Mouse (Mus musculus) T-cell, adult 2 months (primary cell): ENCODE measurements at regions not wholly inside any gene's neighbourhood (a gene's known extent, or its start where the extent isn't known, plus 50 kb on each side); places are given as distances from the start of the nearest gene placed in this dataset.
A peak's percentile ranks its signal among the peaks of the same experiment; 100 is the strongest.

Experiments
- DNase-seq: peaks from one replicate; pipeline ENCODE4 v3.0.0; 2022; ENCODE audit warnings: low spot score

DNA sequence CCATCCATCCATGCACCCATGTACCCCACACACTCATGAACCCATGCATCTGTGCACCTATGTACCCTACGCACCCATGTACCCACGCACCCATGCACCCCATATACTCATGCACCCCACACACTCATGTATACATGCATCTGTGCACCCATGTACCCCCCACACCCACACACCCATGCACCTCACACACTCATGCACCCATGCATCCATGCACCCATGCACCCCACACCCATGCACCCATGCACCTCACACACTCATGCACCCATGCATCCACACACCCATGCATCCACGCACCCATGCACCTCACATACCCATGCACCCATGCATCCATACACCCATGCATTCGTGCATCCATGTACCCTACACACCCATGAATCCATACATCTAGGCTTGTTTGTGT, 63.6 kb downstream of the 4930564D02Rik start:
- DNase-seq, result no peak

DNA sequence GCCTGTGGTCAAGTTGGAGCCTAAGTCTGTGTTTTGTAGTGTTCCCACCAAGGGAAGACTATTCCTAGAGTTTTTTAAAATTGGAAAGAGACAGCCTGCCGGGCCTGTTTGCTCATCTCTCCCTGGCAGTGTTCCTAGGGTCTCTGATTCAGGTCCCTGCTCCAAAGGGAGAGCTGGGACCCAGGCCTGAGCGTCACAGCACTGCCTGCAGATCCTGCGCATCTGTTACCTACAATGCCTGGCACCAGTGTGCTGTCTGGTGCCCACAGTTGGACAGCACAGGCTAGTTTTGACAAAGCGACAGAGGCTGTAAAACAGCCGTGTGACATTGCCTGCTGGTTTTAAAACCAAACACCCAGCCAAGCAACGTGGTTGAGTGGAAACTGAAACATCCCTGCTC, 64.4 kb downstream of the 4930564D02Rik start:
- no peak for DNase-seq

DNA sequence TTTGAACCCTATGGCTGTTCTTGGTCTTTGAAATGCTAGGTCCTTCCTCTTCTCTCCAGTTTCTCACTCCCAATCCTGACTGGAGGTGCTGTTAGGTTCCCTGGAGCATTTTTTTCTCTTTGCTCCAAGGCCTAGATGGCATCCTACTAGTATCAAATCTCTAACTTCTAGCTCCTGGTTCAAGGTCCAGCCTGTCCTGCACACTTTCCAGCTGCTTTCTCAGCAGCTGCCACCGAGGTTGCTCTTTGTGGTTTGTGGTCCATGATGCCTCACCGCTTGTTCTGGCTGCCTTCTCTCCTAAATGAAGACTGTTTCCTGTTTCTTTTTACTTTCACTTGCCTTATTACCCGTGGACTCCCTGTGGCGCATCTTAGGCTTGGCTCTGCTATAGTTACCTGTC, 66.4 kb downstream of the 4930564D02Rik start:
- DNase-seq, result peak; percentile 60

DNA sequence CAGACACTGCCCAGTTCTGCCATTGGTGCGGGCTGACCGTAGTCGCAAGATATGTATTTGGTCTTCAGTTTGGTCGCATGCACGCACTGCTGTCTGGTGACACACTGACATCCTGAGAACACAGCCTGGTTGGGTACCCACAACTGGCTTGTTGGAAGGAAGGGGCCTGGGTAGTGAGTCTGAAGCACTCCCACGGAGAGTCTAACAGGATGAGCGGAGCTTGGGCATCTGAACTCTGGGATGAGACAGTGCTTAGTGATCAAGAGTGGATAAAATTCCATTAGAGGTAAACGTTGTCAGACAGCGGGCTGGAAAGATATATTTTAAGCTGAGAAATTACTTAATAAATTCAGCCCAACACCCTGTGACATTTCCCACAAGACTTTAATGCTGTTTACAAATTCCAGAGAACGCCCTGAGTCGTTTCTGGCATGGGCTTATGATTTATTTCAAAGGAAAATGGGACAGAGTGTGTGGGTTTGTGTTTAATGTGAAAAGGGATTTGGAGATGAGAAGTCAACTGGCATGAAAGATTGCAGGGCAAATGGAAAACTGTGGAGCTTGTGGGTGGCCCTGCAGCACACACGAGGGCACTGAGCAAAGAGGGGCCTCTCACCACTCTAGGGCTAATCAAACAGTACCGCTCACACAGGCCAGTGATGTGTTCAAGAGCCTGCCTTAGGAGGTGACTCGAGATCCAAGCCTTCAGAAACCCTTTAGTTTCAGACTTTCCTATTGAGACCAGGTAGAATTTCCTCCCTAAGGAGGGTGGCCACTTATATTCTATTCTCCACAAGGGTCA, 74.7 kb downstream of the 4930564D02Rik start:
- DNase-seq, result no peak

DNA sequence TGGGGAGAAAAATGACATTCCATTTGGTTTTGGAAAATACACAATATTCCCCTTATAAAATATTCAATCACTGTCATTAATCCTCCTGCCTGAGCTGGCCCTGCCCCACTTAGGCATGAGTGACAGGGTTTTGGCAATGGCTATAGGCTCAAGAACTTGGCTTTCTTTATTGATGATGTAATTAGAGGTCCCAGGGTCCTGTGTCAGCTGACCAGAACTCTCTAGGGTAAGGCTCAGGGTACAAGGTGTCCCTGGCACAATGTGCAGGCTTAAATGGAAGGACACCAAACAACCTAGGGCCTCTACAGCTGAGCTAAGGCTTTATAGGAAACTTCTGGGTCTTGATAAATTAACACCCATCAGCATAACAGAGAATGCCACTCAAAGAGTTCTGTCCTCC, 76.0 kb downstream of the 4930564D02Rik start:
- DNase-seq, result no peak

DNA sequence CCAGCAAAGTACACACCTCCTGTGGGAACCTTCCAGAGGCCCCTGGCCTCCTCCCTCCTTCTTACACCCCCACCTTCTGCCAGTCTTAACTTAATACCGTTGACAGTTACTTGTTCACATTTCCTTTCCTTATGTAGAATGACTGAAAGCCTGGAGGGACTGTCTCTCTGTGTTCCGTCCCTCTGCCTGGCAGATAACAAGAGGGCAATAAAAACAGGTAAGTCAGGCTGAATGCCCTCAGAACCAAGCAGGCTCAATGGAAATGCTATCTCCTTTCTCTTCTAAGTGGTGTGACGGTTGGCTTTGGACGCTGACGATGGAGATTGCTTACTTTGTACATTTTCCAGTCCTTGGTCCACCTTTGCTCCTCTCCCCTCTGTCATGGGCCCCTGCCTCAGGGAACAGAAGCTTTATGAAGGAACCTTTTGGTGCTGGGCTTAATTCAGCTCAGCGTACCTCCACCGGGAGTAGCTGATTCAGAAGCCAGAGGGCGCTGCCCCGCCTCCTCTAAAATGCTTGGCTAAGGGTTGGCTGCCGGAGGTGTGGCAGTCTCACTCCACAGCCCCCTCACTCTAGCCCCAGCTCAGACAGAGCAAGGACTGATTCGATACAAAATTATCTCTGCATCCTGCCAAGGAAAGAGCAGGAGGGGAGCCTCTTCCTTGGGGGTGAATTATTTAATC, 85.0 kb downstream of the 4930564D02Rik start:
- no peak for DNase-seq

DNA sequence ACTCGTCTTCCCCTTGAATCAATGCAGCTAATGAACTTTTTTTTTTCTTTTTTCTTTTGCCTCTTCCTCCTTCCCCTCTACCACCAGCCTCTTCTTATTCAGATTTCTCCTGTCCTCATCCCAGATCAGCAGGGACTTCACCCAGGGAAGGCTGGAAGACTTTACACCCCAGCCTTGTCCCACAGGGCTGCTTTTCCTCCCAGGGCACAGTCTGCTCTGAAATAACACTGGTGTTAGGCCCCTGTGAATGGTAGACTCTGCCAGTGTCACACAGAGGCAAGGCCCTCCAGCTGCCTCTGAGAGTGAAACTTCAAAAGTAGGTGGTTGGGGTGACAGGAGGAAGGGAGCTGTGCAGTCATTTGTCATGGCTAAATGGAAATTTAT, 85.5 kb downstream of the 4930564D02Rik start:
- no peak for DNase-seq

DNA sequence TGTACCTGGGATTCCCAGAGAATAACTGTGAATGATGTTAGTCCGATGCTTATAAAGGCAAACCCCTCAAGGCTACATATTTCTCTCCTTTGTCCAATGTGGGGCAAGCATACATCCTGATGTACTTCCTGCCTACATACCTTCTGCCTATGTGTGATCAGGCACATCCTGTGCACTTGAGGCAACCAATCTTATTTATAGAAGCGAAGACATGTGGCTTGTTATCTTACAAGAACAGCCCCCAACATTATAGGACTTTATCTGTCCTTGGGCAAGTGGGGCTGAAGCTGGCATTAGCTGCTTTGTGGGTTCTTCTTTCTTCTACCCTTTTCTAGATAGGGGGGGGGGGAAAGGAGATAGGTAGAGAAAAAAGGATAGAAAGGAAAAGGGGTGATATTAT, 91.7 kb downstream of the 4930564D02Rik start:
- no peak for DNase-seq

DNA sequence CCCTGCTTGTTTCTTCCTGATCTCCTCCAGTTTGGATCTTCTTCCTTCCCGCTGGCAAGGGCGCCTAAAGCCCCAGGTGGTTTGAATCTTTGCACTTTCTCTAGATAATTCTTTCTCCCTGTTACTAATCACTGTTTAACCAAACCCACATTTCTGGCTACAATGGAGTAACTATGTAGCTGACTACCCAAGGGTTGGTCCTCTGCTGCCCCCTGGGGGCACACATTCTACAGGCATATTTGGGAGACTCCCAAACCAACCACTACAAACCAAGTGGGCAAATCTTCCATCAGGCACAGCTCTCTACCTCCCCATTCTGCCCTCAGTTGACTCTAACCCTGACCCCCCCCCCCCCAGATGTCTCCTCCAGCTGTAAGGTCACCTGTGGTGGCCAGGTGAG, 98.7 kb downstream of the 4930564D02Rik start:
- DNase-seq, result peak; percentile 43

DNA sequence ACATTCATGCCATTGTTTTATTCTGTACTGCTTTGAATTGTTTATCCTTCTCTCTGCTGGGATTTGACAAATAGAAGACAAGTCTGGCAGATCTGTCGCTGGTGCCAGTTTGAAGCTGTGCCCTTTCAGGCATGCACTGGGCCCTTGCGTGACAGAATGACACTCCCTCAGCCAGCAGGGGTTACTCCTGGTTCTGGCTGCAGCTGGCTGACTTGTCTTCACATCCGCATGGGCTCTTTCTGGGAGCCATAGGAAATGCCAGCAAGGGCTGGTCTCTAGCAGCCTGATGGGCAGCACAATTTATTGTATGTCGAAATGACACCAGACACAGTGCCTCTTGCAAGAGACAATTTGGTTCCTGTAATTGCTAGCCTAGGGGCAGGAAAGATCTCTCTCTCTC, 102.5 kb downstream of the 4930564D02Rik start:
- no peak for DNase-seq

DNA sequence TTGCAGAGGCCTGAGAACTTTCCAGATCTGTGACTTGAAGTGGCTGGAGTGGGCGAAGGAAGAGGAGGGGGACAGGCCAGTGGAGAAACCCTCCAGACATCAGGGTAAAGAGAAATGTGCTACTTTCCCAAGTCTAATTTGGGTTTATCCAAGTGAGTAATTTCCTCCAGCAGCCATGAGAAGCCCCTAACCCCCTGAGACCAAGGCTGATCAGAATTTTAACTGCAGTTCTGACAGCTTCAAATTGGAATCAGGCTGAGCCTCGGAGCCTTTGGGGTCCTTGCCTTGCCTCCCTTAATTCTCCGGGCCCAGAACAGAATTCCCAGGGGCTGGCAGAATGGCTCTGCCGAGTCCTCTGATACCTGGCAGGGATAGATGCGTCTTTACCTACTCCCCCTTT, 104.9 kb downstream of the 4930564D02Rik start:
- no peak for DNase-seq

DNA sequence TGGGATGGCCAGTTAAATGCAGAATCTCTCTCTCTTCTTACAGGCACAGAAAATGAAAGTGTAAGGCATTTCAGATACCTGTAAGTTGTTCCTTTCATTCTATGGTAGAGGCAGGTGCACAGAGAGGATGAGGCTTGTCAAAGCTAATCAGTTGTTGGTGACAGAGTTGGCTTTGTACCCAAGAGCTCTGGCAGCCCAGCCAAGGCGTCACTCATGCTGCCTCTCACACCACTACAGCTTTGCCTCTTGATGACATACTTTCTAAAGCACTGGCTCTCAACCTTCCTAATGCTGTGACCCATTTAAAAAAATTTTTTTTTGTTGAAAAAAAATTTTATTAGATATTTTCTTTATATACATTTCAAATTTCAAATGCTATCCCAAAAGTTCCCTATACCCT, 105.4 kb downstream of the 4930564D02Rik start:
- DNase-seq, result no peak

DNA sequence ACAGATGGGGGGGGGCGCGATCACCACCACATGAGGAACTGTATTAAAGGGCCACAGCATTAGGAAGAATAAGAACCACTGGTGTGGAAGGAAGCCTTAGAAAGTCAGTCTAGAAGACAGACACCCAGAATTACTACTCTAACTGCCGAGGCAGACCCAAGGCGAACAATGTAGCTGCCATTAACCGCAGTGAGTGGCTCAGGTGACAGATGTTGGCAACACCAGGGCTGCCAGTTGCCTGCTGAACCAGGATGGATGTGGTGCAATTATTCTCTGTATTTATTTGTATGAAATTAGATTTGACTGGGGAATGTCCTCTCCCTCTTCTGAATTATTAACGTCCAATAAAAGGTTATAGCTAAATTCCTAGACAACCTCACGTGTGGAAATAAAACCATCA, 124.7 kb downstream of the 4930564D02Rik start:
- DNase-seq, result no peak

DNA sequence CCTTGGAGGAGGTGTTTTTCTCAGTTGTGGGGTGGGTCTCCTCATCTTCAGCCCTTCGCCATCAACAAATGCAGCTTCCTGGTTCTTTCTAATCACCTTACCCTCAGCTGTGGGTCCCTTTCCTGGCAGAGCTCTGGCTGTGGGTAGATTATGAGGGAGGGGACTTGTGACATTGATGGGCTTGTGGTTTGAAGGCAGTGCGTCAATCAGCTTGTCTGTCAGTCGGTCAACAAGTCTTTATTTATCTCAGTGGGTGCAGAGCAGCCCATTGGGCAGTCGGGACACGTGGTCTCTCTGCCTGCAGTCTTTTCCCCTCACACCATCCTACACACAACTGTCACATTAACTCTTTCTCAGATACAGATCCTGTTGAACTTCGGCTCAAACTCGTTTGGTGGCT, 125.2 kb downstream of the 4930564D02Rik start:
- DNase-seq, result no peak

DNA sequence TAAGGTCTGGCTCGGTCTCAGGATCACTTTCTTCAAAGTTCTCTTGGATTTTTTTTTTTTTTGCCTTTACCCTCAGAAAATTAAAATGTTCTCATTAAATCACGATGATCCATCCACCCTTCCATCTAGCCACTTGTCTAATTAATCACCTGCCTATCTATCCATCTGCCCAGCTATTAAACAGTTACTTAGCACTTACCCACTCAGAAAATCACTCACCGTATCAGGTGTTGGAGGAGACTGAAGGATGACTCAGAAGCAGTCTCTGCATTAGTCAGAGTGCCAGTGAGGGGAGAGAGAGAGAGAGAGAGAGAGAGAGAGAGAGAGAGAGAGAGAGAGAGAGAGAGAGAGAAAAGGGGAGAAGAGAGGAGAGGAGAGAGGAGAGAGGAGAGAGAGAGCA, 134.1 kb downstream of the 4930564D02Rik start:
- DNase-seq, result no peak

DNA sequence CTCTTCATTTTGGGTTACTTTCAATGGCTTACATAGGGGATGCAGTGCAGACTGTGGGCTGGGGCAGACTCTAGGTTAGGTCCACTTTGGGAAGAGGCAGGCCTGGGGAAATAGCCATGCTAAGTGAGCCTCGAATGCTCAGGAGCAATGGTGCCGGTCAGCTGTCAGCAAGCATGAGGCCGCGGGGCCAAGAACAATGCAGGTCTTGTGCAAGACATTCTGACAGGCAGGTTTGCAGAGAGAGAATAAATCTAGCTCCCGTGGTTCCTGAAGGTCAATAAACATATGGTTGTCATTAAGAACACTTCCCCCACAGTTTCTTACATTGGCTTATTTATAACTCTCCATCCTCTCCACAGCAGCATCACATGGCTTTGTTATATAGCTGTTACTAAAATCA, 142.5 kb downstream of the 4930564D02Rik start:
- no peak for DNase-seq

DNA sequence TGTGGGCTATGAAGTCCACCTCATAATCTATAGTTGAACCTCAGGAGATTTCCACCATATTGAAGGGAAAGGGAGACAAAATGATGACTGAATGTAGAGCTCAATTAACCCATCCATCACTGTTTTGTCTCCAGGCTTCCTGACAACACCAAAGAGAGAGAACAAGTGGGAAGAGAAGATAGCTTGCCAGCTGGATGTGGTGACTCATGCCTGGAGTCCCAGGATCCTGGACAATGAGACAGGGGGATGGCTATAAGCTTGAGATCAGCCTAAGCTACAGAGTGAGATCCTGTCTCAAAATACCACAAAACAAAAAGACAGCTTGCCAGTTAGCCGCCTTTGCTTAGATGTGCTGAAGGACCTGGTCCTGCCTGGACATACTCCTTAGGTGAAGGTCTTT, 144.4 kb downstream of the 4930564D02Rik start:
- no peak for DNase-seq

DNA sequence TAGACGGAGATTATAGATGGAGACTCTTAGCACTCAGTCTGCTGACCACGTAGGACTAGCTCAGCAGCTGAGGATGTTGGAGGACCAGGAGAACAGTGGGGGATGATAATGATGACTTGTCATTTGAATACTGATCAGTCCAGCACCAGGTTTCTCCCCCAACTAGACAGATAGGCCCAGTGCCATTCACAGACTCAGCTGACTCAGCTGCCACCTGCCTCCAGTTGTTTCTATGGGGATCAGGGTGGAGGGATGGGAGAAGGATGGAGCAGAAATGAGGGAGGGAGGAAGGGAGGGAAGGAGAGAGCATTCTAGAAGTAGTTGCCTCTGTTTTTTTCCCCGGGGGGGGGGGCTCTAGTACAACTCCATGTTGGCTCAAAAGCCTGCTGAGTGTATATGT, 145.1 kb downstream of the 4930564D02Rik start:
- no peak for DNase-seq

DNA sequence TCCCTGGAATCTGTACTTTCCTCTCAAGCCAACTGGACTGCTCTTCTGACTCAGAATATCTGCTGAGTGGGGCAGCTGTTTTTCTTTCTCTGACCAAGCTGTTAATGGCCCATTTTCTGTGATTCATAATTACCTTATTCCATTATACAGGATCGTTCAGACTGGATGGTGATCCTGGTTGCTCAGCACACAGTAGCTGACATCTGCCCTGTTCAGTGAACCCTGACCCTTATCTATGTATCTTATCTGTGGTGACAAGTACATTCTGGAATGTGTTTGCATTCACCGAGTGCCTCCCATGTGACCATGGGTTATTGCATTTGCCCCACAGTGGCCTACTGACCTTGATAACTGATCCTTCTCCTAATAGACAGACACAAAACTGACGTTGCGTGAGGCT, 148.2 kb downstream of the 4930564D02Rik start:
- no peak for DNase-seq

DNA sequence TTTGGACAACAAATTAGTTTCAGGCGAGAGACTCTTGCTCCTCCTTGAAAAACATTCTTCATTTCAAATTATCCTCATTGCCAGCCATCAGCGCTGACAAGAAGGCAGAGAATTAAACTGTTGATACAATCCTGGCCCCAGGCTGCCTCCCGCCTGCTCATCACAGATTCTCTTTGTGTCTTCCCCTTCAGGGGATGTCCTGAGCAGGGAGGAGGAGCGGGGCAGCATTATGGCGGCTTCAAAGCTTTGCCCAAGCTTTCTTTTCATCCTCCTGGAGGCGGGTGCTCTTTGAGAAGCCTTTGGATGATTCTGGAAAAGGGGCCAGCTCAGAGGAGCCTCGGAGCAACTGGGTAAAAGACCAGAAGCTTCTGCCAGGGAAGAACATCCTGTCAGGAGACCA, 149.1 kb downstream of the 4930564D02Rik start:
- no peak for DNase-seq

DNA sequence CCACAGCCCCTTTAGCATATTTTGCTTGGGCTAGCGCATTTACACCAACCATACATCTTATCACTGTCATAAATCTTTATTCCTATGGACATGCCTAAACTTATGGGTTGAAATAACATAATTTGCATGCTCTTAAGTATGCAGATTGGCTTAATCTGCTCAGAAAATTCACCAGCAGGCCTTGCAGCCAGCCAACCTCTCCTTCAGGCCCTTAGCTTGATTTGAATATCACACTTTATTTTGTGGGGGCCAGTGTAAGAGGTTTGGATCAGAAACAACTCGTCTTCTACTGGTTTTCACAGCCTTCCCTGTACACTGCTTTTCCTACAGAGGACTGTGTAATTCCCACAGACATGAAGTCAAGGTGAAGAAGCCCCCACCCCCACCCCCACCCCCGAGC, 153.0 kb downstream of the 4930564D02Rik start:
- DNase-seq, result no peak

DNA sequence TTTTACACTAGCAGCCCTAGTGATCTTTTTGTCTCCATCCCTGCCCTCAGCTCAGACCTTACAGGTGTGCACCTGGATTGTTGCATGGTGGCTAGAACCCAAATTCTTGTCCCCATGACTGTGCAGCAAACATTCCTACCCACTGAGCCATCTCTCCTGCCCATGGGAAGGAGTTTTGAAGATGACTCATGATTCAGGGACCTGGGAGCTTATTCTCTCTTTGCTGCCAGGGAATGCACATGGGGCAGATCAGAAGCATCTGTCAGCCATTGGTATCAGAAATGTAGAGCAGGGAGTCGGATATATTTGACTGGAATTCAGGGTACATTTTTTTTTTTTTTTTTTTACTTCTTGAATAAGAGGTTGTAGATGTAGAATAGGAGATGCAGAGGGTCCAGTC, 154.0 kb downstream of the 4930564D02Rik start:
- DNase-seq, result no peak

DNA sequence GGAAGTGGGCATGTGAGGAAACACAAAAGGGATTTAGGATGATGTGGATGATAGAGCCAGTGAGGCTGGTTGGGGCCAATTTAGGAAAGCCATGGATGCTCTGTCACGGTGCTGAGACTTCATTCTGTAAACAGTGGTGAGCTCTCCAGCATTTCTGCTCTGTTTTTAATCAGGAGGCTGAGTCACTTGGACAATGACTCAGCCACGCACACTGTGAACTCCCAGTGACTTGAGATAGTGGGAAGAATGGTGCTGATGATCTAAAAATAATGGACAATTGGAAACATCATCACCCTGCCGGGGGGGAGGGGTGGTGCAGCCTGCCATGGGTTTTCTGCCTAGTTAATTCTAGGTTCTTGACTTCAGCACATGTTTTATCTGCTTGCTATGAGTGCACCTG, 156.3 kb downstream of the 4930564D02Rik start:
- DNase-seq, result no peak

DNA sequence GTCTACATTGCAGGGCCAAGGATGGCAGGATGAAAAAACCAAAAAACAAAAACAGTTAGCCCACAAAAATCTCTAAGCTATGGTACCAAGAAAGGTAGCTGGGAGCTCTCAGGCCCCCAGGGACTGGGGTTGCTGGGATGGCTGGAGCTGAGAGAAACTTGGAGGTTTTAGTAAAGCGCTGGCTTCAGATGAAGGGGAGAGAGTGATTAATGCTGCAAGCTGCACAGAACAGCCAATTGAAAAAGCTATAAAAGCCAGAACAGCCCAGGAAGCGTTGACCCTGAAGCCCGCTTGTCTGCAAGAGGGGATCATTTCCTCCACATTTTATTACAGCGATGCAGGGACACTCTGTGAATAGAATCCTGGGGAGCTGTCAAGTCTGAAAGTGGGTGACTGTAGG, 157.0 kb downstream of the 4930564D02Rik start:
- no peak for DNase-seq
